Mouse (Mus musculus) skeletal muscle tissue, adult 2 months (tissue): ENCODE results near the gene Atg4b.
"Not testable (repeated sequence)": the region's sequence is repeated elsewhere in the genome, so short reads cannot be mapped to it uniquely, and the experiment has no call there.

Experiments used
- DNase-seq: peaks from one replicate; pipeline ENCODE4 v3.0.0-alpha.2; 2012; ENCODE audit warnings: low read depth, low spot score

Gene Atg4b

DNA sequence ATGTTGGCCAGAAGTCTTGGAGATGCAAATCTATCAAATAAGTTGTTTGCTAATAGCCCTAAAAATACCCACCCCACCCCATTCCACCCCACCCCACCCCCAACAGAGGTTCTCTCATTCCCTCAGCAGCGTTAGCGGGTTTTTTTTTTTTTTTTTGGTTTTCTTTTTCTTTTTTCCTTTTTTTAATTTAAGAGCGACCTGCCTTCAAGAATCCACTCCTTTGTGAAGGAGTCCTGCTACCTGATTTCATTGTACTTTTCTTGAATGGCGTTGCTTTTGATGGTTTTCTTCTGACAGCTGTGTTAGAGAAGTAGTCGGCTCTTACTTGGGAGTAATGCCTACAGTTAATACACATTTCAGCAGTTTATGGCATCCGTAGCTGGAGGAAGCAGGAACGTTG lies 4.3 kb downstream of the Atg4b start:
- DNase-seq = no peak

DNA sequence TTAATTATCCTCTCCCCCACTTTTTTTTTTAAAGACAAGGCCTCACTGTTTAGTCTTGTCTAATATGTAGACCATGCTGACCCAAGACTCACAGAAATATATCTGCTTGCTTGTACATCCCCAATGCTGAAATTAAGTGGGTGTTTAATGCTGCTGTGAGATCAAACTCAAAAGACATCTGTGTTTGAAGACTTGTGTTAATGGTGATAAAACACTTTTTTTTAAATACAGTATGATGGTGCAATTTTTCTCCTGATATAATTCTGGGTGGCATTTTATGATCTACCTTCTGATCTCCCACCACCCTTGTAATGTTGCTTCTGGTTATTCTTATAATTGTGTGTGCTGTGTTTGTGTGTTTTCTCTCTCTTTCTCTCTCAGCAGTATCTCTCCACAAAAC lies 4.9 kb downstream of the Atg4b start:
- no peak for DNase-seq

DNA sequence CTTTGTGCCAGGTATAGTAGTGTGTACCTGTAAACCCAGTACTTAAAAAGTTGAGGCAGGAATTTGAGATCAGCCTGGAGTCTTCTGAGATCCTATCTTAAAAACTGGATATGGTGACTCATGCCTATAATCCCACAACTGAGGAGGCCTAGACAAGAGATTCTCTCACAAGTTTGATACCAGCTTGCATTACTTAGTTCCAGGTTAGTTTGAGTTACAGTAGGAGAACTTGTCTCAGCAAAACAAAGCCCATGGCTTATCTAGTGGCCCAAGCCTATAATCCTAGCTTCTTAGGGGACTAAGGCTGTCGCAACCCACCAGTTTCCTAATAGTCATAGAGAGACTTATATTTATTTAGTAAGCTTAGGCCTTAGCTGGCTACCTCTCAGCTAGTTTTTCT lies 8.8 kb downstream of the Atg4b start:
- no peak for DNase-seq

DNA sequence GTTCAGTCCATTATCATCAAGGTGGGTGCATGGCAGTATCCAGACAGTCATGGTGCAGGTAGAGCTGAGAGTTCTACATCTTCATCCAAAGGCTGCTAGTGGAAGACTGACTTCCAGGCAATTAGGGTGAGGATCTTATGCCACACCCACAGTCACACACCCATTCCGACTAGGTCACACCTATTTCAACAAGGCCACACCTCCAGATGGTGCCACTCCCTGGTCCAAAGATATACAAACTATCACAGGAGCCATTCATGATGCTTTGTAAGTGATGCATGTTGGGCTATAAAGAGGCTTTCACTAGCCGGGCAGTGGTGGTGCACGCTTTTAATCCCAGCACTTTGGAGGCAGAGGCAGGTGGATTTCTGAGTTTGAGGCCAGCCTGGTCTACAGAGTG lies 12.2 kb downstream of the Atg4b start:
- DNase-seq = not testable (repeated sequence)

DNA sequence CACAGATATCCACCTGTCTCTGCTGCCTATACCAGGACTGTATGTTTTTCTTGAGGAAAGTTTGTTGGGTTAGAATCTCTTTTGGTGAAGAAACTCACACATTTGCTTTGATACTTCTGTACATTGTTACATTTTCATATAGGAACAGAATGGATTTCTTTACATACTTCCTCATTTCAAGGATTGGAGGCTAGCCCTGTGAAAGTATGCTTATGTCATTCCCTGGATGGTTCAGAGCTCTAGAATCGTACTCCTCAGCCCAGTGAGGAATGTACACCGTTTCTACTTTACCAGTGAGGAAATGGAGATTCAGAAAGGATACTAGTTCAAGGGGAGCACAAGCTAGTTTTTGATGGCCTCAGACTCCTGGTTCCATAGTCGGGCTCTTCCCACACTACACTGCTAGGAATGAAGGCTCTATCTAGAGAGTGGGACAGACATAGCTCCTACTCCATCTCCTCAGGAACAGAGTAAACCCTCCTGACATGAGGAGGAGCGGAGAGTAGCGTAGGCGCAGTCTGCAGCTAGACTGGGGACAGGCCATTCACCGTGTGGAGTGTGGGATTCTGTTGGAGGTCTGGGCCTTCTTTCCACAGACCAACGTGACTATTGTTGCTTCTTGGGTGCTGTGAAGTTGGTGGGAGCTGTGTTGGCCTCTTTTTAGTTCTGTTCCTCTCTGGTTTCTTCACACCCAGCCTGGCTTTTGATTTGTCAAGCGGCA lies 13.7 kb downstream of the Atg4b start:
- DNase-seq = no peak

DNA sequence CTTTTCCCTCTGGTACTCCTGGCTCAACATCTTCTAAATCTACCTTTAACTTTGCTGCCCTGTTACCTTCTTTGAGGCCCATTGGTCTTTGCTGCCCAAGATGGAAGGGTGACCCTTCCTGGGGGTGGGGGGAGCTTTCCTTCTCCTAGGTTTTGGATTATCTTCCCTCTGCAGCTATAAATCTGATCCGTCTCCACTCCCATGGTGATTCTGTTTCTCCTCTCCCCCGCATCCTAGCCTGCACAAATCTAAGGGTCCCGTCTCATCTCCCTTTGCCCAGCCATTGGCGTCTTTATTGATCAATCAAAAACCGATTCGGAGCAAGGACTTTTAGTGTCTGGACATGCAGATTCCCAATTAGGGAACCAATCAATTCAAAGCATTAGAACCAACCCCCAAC lies 16.3 kb downstream of the Atg4b start:
- DNase-seq = no peak

DNA sequence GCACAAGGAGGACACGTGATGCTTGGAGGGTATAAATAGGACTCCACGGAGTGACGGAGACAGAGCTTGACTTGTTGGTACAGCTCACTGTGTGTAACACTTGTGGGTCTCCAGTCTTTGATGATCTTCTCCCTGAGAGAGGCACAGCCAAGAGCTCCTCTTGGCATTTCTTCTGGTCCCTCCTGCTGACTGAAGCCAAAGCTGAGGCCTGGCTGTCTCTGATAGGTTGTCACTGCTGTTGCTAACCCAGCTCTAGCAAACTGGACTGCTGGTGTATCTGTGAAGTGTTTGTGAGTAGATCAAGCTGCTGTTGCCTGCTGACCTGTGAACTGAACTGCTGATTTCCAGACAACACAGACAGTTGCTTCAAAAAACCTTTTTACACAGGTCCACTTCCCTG lies 18.6 kb downstream of the Atg4b start:
- no peak for DNase-seq

DNA sequence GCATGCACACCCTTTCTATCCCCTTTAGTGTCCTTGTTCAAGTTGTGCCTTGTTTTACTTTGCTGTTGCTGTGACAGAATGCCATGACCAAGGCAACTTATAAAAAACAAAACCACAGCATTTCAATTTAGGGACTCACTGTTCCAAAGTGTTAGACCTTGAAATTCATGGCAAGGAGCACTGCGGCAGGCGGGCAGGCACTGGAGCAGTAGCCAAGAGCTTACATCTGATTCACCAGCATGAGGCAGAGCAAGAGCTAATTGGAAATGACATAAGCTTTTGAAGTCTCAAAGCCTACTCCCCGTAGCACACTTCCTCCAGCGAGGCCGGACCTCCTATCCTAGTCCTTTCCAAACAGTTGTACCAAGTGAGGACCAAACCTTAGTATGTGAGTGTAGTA lies 25.4 kb downstream of the Atg4b start:
- no peak for DNase-seq

DNA sequence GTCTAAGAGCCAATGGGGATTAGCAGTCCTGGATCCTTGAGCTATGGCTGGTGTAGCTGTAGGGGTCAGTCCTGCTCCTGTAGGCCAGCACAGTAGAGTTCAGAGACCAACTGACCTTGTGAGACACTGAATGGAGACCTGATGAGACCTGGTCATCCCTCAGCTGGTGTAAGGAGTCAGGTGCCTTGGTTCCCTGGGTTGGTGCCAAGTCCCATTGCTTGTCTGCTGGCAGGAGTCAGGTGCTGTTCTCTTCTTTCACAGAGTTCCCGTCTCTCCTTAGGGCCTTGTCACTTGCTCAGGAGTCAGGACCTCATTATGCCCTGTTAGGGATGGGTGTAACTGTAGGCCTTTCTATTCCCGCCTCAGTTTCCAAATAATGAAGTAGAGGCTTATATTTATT lies 35.6 kb downstream of the Atg4b start:
- DNase-seq = no peak

DNA sequence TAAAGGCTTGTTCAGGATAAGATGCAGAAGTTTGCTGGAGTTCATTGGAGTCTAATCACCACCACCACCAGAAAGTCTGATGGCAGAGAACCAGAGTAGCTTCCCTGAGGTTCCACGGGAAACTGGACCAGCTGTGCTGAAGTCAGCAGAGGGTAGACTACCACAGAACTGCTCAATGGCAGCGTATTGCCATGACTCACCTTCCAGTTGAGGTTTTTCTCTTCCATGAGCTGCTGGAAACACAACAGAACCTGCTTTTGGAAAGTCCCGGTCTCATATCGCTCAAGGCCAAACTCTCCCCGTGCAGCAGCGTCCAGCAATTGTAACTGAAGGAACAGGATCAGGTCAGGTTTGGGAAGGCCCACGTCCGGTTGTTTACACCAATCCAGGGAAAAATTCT lies 43.2 kb downstream of the Atg4b start:
- no peak for DNase-seq

DNA sequence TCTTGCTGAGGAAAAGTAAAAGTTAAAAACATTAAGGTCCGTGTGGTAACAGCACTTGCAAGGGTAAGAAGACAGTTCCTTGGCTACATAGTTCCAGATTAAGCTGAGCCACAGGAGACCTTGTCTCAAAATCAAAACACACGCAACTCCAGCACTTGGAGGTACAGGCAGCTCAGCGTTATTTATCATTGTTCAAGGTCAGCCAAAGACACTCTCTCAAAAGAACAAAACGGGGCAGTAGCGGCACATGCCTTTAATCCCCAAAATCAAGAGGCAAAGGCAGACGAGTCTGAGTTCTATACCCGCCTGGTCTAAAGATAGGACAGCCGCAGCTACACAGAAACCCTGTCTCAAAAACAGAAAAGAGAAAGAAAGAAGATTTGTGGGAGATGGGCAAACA lies 44.6 kb downstream of the Atg4b start:
- DNase-seq = no peak

DNA sequence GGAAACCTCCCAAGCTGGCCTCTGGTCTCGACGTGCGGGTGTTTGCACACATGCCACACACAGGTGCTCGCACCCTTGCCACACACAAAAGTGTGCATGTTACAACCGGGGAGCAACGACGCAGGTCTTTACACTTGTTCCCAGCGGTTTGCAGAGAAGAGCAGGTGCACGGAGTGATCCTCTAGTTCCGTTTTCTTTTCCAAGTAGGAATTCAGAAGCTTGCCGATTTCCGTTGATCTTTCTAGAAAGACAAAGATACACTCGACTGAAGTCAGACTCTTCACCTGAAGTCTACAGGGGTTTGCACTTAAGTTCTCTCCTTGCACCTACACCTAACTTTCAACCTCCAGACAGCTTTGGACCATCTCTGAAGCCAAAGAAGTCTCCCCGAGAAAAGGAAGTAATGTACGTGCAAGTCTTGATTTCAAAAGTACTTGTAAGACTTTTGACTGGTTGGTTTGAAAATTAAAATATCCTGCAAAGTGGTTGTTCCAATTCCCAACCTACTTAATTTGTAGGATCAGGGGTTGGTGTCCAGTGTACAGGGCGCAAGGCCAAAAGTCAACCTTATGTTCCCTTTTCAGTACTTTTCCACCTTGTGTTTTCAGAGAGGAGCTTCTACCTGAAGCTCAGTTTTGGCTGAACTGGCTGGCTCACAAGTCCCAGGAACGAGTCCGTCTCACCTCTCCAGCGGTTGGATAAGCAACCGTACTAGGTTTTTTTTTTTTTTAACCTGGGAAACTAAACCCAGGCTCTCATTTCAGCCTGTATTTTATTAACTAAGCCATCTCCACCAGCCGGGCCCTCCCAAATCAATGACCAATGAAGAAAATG lies 49.6 kb downstream of the Atg4b start:
- no peak for DNase-seq

DNA sequence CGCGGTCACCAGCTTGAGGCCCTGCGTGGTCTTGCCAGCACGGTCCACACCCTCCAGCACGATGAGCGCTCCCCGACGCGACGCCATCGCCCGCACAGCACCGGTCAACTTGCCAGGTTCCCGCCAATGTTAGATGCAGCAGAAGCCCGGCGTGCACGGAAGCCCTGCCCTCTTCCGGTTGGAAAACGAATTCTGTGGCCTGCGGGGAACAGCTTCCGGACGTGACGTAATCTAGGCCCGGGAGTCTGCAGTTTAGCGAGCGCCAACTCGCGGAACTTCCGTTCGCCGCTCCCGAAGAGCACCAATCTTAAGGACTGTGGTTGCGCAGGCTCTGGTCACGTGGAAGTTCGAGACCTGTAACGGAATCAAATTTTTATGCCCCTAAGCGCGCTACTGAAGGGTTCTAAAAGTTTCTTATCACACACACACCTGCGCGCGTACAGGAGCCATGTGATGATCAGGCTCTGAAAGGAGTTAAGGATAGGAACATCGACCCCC lies 50.5 kb downstream of the Atg4b start, which contains the start of gene Dtymk:
TSS of gene Dtymk (minus strand) at position 194 of the 498 bp plus-strand sequence.
- DNase-seq = peak; percentile 96

DNA sequence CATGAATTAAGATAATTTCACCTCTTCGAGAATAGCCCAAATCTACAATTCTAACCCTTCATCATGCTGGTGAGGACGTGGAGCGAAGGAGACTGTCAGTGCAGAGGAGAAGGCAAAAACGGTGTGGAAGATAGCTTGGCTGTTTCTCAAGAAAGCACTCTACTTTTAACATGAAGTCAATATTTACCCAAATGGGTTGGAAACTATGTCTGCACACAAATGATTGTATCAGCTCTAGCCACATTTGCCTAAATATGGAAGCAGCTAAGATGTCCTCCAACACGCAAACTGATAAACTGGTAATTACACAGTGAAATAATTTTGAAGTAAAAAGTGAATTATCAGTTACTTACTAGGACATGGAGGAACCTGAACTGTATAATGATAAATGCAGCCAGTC lies 51.5 kb downstream of the Atg4b start:
- DNase-seq = no peak

DNA sequence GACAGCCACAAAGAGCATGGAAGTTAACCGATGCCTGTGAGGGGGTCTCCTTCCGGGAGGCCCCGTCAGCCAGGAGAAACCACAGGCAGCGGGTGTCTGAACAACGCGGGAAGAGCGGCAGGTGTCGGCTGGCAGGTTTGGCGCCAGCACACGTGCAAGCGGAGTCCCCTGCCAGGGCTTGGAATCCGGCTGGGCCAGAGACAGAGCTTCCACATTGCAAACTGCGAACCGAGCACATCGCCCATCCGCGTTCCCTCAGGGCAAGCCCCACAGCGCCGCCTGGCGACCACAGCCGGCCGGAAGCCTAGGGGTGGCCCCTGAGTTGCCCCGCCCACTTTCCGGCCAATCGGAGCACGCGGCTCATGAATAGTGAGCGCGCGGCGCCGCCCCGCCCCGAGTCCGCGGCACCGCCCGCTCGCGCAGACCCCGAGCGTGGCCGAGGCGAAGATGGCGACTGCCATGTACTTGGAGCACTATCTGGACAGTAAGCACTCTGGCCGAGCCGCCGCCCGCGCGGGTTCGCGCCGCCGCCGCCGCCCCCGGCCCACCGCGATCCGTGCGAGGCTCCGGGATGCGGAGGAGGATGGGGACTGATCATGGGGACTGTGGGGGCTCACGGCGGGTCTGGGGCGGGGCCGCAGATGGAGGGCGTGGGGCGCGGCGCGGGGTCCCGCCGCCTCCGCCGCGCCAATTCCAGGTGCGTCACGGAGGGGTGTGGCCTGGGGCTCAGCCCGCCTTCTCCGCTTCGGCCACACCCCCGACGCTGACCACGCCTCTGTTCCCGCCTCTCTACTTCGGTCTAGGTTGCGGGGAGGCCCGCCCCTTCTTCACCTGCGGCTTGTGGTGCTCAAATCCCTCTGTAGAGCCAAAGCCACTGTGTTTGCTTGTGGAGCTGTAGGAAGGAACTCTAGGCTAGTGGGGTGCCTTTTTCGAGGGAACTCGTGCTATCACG lies 52.5 kb downstream of the Atg4b start, which contains the start of gene Ing5:
TSS of gene Ing5 (plus strand) at position 410 of the 952 bp plus-strand sequence.
- DNase-seq = peak; percentile 96

DNA sequence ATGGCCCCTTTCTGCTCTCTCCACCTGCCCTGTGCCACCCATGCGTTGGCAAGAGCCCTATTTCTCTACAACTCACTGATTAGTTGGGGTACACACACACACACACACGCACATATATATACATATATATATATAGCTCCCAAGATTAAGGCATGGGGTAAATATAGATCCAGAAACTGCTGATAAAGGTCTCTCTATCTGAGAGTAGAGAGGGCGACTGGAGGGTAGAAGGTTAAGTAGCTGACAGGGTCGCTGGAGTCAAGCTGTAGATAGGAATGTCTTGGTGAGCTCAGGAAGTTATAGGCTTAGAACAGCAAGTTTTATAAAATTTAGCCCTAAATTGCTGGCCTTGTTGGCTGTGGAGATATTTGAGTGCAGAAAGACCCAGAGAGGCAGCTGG lies 53.5 kb downstream of the Atg4b start:
- no peak for DNase-seq

DNA sequence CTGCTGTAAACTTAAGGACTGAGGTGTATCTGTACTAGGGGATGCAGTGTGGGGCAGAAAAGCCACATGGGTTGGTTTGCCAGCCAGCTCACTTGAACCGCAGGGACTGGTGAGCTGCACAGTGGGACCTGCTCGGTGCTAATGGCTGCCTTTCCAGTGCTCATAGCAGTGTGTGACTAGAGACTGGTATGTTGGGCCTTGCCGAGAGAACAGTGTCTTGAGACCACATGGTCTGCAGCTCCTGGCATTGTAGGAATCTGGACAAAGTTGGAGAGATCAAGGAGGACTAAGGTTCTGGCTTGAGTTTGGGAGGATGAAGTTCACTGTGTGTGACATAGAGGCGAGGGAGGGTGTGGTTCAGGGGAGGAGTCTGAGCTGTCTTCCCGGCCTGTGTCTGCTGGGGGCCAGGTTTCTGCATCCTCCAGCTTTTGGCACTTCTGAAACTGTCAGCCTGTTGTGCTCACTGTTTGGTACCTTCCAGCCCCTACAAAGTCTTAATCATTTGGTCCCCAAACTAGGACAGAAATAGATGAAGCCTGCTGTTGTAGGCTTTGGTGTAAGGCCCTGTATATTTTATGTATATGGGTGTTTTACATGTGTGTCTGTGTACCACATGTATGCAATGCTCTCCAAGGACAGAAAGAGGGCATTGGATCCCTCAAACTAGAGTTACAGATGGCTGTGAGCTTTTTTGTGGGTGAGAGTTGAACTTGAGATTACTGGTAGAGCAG lies 54.1 kb downstream of the Atg4b start:
- DNase-seq = no peak

DNA sequence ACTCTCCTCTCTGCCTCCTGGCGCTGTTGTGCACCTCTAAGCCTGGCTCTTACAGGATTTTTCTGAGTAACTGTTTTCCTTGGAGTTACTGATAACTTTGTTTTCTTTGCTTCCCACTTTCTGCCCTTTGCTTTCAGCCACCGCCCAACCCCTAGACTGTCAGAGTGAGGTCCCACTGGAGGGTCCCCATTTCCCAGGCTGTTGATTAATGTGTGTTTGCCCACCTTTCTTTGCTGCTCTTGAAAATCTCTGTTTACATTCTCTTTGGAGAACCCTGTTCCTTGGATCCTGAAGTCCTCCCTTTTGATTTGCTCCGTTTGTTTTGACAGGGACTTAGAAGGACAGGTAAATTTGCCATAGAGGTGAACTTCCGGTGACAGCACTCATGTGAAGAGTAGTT lies 57.6 kb downstream of the Atg4b start:
- no peak for DNase-seq

DNA sequence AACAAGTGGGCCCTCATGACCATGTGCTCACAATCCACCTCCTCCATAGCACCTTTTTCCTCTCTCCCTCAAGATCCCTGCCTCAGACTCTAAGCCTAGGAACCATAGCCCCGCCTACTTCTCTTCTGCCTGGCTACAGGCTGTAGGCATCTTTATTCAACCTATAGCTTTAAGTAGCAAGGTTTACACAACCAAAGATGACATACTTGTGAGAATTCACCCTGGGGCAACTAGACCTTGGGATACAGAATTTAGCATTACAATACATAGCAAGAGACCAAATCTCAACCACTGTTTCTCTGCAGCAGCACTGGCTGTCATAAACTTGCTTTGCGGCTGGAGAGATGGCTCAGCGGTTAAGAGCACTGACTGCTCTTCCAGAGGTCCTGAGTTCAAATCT lies 58.7 kb downstream of the Atg4b start:
- DNase-seq = no peak

DNA sequence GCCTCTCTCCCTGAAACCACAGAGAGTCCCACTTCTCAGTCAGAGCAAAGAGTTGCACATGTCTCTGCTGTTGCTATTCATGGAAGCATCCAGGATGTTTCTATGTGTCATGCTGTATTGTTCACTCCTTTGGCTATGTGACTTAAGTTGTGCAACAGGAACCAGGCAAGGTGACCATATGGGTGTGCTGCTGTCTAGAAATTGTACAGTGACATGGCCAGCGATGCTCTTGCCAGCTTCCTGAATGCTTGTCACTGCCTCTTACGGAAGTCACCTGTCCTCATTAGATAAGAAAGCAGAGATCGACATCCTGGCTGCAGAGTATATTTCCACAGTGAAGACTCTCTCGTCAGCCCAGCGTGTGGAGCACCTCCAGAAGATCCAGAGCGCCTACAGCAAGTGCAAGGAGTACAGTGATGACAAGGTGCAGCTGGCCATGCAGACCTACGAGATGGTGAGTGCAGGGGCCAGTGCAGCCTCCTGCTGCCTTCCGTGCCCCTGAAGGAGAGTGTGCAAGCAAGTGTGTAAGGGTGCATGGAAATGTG lies 60.3 kb downstream of the Atg4b start:
- DNase-seq = no peak
